Mouse (Mus musculus) ES-Bruce4 (cell line): Measurements from ENCODE around the gene Tbc1d23. TPM values are rescaled to one million over a fixed set of nuclear protein-coding genes. Genes with fewer than 3 reads are reported as not detected.
A peak's percentile ranks its signal among the peaks of the same experiment; 100 is the strongest.
"Not testable (repeated sequence)": the region's sequence is repeated elsewhere in the genome, so short reads cannot be mapped to it uniquely, and the experiment has no call there.

Source experiments
- H3K27ac ChIP-seq: 2 replicates; pipeline ENCODE4 v1.5.1; 2012; ENCODE audit warnings: low read length, inconsistent platforms; ENCODE audit not compliant: insufficient read depth
- H3K27me3 ChIP-seq: 2 replicates; pipeline ENCODE4 v1.6.1; 2012; ENCODE audit warnings: mild to moderate bottlenecking, low read length, inconsistent platforms; ENCODE audit not compliant: control insufficient read depth, poor library complexity, insufficient read depth, severe bottlenecking
- H3K36me3 ChIP-seq: 2 replicates; pipeline ENCODE4 v1.6.1; 2012; ENCODE audit warnings: inconsistent platforms, mild to moderate bottlenecking, low read length, moderate library complexity; ENCODE audit not compliant: control insufficient read depth, poor library complexity, insufficient read depth, severe bottlenecking
- H3K4me1 ChIP-seq: one replicate; pipeline ENCODE4 v1.8.1; 2011; ENCODE audit warnings: low read length; ENCODE audit not compliant: control insufficient read depth, insufficient read depth
- H3K4me3 ChIP-seq: 2 replicates; pipeline ENCODE4 v1.5.1; 2011; ENCODE audit warnings: low read depth, mild to moderate bottlenecking, low read length
- H3K9ac ChIP-seq: 2 replicates; pipeline ENCODE4 v1.6.1; 2012; ENCODE audit warnings: low read depth, mild to moderate bottlenecking, inconsistent platforms; ENCODE audit not compliant: poor library complexity, severe bottlenecking
- H3K9me3 ChIP-seq: replicated peaks from 2 replicates; pipeline ENCODE4 v1.6.1; 2012; ENCODE audit warnings: mild to moderate bottlenecking, low read length, inconsistent platforms; ENCODE audit not compliant: control insufficient read depth, poor library complexity, insufficient read depth, severe bottlenecking
- CTCF ChIP-seq: IDR thresholded peaks from one replicate; pipeline ENCODE4 v1.8.1; 2011; ENCODE audit warnings: low read depth, low read length
- EP300 ChIP-seq: IDR thresholded peaks from 2 replicates; pipeline ENCODE4 v1.6.1; 2011; ENCODE audit warnings: low read depth, low read length; ENCODE audit not compliant: insufficient read depth
- POLR2A ChIP-seq: IDR thresholded peaks from one replicate; pipeline ENCODE4 v1.8.1; 2011; ENCODE audit warnings: low read length; ENCODE audit not compliant: insufficient read depth
- polyA plus RNA-seq: library from polyadenylated mRNA; stranded (reverse); fragments of >200 nt; gene quantifications from 2 replicates; pipeline ENCODE4 v1.2.4, GENCODE M21; 2011; ENCODE audit warnings: low read depth; ENCODE audit not compliant: missing spikeins, insufficient read depth, insufficient read length

The Tbc1d23 gene
- polyA plus RNA-seq, 1 experiment = 35.5 TPM

DNA sequence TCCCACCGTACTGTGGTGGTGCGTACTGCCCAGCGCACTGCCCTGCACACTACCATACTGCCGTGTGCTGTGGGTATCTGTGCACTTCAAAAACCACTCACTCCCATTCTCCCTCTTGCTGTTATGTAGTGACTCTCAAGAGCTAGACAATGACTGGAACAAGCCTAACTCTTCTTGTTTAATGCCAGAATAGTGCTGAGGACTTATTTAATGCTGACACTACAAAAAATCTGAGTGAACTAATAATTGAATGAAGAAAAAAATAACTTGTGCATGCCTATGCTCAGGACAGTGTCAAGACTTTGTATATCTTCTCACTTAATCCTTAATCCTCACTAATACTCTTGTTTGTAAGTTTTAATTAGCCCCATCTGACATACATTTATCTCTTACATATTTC, 16.2 kb upstream of the Tbc1d23 start:
- Histone ChIP-seq H3K4me1 (peaks cover 5% of the 10 kb centered on the region), H3K9ac (no peak overlapping the region), H3K4me3 (no peak overlapping the region), H3K36me3 (no peaks in the 10 kb centered on the region), H3K9me3 (0 out of 2 replicates have a peak, but pooled peaks cover 4% of the 10 kb centered on the region), H3K27ac (no peak overlapping the region), H3K27me3 (no peaks in the 10 kb centered on the region)
- TF ChIP-seq POLR2A = no peak
- no peak for TF ChIP-seq CTCF
- TF ChIP-seq EP300 = no peak

- Histone ChIP-seq H3K9ac (no peak overlapping the region), H3K27ac (no peak overlapping the region), H3K9me3 (0 out of 2 replicates have a peak, but pooled peaks cover 4% of the 10 kb centered on the region), H3K36me3 (no peaks in the 10 kb centered on the region), H3K4me1 (peaks cover 4% of the 10 kb centered on the region), H3K4me3 (no peak overlapping the region), H3K27me3 (no peaks in the 10 kb centered on the region)
- TF ChIP-seq EP300 = no peak
- TF ChIP-seq CTCF = no peak
- no peak for TF ChIP-seq POLR2A
These were observed 15.3 kb upstream of the Tbc1d23 start for GRCm38 (mm10) chr16:57246596-57246995.

DNA sequence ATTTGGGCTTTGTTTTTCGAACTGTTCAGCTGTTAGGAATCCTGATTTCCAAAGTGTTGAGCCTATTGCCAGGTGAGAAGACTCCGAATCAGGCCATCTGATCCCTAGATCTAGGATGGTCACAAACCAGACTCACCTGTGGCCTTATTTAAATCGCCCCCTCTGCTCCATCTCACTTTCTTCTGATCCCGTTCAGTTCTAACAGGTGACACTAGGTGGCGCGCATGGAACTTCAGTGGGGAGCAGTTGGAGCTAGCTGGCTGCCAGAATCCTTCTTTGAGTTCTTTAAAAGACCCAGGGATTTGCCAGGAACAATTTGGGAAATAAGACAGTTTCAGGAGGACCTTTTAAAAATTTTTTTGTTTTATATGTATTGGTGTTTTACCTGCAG, 12.5 kb upstream of the Tbc1d23 start:
- Histone ChIP-seq H3K27me3 (no peaks in the 10 kb centered on the region), H3K4me3 (no peak overlapping the region), H3K4me1 (peaks cover 8% of the 10 kb centered on the region), H3K9ac (no peak overlapping the region), H3K36me3 (no peaks in the 10 kb centered on the region), H3K9me3 (no peaks in the 10 kb centered on the region), H3K27ac (peak overlapping the region; percentile 56)
- TF ChIP-seq POLR2A (no peak), CTCF (peak; percentile 71), EP300 (no peak)

DNA sequence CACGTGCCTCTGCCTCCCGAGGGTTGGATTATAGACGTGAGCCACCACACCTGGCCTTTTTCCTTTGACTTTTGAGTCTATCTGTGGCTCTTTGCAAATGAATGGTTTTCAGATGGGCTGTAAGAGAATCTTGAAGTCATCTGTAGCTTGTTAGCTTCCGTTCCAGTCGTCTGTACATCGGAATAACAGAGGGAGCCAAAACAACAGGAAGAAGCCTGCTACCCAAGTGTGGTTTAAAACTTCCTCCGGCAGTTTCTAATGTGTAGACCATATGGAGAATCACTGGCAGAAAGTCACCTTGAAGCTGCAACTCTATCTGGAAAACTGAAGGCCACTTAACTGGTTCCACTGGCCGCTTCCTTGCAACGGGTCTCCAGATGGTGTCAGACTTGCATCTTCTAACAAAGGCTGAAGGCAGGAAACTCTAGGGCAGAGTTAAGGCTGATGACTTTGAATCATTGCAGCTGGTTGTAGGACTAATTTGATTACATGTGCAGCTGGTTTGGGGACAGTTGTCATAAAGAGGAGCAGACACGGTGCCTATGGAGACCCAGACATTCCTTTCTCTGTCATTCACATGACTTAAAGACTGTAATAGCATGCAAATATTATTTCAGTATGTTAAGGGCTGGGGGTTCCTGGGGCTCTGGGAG, 12.0 kb upstream of the Tbc1d23 start:
- peaks cover 8% of the 10 kb centered on the region for H3K4me1 ChIP-seq
- H3K4me3 ChIP-seq = no peak overlapping the region
- H3K36me3 ChIP-seq = no peaks in the 10 kb centered on the region
- H3K9me3 ChIP-seq = no peaks in the 10 kb centered on the region
- H3K9ac ChIP-seq = no peak overlapping the region
- no peaks in the 10 kb centered on the region for H3K27me3 ChIP-seq
- H3K27ac ChIP-seq = peak overlapping the region; percentile 56
- TF ChIP-seq EP300 (peak; percentile 87), CTCF (peak; percentile 18), POLR2A (no peak)

- Histone ChIP-seq H3K9me3 (no peaks in the 10 kb centered on the region), H3K4me1 (peaks cover 8% of the 10 kb centered on the region), H3K9ac (no peak overlapping the region), H3K27me3 (no peaks in the 10 kb centered on the region), H3K4me3 (no peak overlapping the region), H3K27ac (peak overlapping the region; percentile 11; the same call in 1 of the 2 replicates), H3K36me3 (no peaks in the 10 kb centered on the region)
- TF ChIP-seq POLR2A (no peak), EP300 (0 out of 2 replicates have a peak, but pooled peaks have one; percentile 50)
These were observed 11.5 kb upstream of the Tbc1d23 start for GRCm38 (mm10) chr16:57242857-57243204.

- H3K36me3 ChIP-seq = no peaks in the 10 kb centered on the region
- H3K27me3 ChIP-seq = no peaks in the 10 kb centered on the region
- no peaks in the 10 kb centered on the region; the same call in 1 of the 2 replicates for H3K9me3 ChIP-seq
- no peak overlapping the region for H3K9ac ChIP-seq
- TF ChIP-seq POLR2A = no peak
- TF ChIP-seq CTCF = no peak
- no peak for TF ChIP-seq EP300
- no peak overlapping the region for H3K4me3 ChIP-seq
- H3K27ac ChIP-seq = no peak overlapping the region
- peaks cover 4% of the 10 kb centered on the region for H3K4me1 ChIP-seq
These were observed 4.7 kb upstream of the Tbc1d23 start for GRCm38 (mm10) chr16:57235871-57236510.

DNA sequence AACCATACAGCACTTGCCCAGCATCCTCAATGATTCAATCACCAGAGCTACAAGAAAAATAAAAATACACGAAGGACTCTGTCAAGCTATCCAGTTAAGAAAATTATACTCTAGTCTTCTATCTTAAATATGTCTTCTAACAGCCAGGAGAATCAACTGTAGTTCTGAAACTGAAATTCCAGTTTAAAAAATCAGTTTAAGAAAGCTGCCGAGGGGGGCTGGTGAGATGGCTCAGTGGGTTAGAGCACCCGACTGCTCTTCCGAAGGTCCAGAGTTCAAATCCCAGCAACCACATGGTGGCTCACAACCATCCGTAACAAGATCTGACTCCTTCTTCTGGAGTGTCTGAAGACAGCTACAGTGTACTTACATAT, 620 bp upstream of the Tbc1d23 start:
- H3K27ac ChIP-seq, H3K9me3 ChIP-seq, H3K4me1 ChIP-seq, H3K4me3 ChIP-seq, H3K9ac ChIP-seq, H3K27me3 ChIP-seq, H3K36me3 ChIP-seq: not testable (repeated sequence)
